Mouse (Mus musculus): ENCODE measurements around the gene Cenpn. TPM values are rescaled to one million over a fixed set of nuclear protein-coding genes. Genes with fewer than 3 reads are reported as not detected.
A peak's percentile ranks its signal among the peaks of the same experiment; 100 is the strongest.

Cenpn gene
- 10 to 100 TPM; 16.8 to 18.7 TPM for total RNA-seq (2021)
- long read RNA-seq, experiment 1, transcript Cenpn-201 (12 exons, 1,768 nt): major isoform, 6 of 7 reads
- long read RNA-seq, experiment 1, partial matches to known transcripts: 1 of 7 reads
- long read RNA-seq, experiment 1, other reads (novel, unspliced or antisense): 0 of 7 reads
- long read RNA-seq, experiment 2, transcript Cenpn-201 (12 exons, 1,768 nt): major isoform, 13 of 25 reads
- long read RNA-seq, experiment 2, partial matches to known transcripts: 4 of 25 reads
- long read RNA-seq, experiment 2, other reads (novel, unspliced or antisense): 8 of 25 reads

DNA sequence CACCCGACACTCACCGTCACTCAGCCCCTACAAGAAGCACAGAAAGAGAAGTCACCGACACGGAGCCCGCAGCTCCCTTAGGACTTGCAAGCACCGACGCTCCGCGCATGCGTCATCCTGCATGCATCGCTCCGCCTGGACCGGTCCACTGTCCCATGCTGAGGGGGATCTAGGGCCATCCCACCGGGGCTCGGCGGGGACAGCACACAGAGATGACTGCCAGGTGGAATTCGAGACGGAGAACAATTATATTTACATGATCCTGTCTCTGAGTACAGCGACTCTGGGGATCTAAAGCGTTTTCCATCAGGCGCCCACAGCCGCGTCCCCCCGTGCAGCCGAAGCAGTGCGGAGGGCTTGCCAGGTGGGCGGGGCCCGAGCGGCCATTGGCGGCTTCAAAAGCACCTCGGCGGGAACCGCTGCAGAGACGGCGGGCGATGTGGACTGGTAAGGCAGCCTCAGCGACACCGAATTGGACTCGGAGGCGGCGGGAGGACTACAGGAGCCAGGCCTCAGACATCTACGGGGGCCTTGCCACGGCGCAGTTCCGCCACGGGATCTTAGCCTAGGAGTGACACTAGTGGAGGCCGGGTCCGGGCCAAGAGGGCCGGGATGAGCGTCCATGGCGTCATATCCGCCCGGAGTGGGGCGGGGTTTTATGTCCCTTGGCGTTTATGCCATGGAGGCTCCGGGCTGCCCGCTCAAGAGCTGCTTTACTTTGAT lies at the start of gene Cenpn, which contains the start of gene Cmc2:
Gene Cenpn (plus strand): TSS at position 394 of the 723 bp plus-strand sequence.
Gene Cmc2 (minus strand): TSS at position 119 of the 723 bp plus-strand sequence.
- peak; percentile 77 to 86 for DNase-seq (ENCODE audit: low spot score in 2 of 2)

DNA sequence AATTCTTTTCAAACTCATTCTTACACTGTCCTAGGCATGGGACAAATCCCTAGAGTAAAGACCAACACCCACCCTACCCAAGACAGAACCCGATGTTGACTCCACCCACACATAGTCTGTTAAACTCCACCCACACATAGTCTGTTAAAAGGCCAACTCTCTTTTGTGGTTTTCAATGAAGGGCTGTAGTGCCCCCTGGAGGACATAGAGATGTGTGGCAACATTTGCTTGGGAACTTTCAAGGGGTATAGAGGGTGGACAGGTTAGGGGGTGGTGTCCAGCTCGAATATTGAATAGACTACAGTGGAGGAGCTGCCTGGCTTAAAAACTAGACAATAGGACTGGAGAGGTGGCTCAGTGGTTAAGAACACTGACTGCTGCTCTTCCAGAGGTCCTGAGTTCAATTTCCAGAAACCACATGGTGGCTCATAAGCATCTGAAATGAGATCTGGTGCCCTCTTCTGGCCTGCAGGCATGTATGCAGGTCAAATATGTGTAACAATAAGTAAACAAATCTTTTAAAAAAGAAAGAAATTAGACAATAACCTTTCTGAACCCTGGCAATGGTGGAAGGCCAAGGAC lies 48.7 kb upstream of the Cenpn start:
- DNase-seq (ENCODE audit: low spot score in 2 of 2): no peak

DNA sequence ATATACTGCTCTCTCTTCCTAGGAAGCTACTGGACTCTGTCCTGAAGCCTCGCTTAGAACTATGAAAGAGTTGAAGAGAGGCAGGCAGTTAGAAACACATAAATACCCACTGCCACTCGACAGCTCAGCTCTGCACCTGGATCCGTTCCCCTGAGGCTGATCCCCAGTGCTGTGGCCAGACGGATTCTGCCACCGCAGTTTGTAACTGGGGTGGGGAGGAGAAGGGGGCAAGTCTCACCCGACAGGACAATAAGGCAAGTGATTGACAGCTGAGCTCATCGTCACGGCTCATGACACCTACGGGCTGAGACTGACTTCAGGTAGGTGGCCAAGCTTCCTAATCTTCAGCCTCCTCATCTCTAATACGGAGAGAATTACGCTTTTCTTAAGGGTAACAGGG lies 47.9 kb upstream of the Cenpn start:
- no peak for DNase-seq (ENCODE audit: low spot score in 2 of 2)

DNA sequence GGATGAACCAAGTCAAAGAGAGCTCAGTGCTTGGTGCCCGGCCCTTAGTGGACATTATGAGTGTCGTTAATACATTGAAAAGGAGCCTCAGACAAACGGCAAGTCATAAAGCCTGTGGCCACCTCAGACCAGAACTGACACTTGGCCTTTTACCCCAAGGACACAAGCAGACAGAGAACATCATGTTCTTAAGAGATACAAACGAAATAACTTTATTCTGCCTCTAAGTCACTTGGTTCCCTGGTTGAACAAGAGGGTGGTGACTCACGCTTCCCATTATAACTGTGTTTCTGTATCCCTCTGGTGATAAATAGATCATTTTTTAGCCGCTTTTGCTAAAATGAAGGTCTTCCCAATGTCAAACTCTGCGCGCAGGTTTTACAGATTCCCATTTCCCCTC lies 47.5 kb upstream of the Cenpn start:
- no peak for DNase-seq (ENCODE audit: low spot score in 2 of 2)

DNA sequence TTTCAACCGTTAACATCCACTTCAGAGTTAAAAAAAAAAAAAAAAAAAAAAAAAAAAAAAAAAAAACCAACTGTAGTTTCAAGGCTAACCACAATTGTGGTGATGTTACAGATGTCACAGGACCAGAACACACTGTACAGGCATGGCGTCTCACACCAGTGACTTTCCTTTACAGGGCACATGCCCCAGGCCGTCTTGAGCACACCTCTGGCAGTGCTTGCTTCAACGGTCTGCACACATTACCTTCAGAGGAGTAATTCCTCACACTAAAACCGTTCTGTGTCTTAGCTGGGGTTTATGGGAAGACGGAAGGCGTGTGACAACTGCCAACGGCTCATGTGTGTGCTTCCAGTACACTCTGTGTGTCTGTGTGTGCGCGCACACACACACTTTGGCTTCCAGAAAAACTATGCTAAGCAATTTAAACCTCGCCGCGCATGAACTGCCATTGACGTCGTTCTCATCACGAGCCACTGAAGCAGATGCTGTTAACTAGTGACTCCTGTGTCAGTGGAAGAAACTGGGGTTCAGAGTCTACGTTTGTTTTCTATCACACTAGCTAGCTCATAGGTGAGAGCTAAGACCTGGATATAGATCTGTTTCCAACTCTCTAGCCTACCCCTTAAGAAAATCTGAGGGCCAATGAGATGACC lies 45.6 kb upstream of the Cenpn start:
- DNase-seq (ENCODE audit: low spot score in 2 of 2): no peak

DNA sequence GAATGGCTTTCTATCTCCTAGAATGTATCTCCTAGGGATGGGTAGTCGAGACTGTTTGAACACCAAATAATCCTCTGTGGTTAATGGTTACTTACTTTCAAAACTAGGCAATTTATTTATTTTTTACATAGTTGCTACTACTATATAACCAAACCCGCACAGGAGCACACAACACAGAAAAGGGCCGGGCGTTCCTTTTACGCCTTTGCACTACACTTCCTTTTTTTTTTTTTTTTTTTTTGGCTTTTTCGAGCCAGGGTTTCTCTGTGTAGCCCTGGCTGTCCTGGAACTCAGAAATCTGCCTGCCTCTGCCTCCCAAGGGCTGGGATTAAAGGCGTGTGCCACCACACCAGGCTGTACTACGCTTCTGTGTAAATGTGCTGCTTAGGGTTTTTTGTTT lies 40.1 kb upstream of the Cenpn start:
- DNase-seq (ENCODE audit: low spot score in 2 of 2): no peak

DNA sequence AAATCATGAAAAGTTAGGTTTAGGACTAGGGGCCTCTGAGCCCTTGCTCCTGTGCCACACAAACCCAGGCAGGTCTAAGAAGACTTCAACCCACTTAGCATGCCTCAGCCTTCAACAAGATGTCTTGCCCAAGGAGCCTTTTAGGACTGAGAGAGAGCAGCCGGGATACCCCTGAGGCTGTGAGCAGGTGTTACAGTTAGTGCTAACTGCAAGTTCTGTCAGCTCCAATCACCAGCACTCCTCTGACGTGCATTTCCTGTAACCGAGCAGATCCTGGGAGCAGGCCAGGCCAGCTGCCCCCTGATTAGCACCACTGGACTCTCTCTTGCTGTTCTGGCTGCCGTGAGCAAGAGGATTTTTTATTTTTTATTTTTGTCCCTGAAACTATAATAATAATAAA lies 33.7 kb upstream of the Cenpn start:
- DNase-seq (ENCODE audit: low spot score in 2 of 2): no peak

DNA sequence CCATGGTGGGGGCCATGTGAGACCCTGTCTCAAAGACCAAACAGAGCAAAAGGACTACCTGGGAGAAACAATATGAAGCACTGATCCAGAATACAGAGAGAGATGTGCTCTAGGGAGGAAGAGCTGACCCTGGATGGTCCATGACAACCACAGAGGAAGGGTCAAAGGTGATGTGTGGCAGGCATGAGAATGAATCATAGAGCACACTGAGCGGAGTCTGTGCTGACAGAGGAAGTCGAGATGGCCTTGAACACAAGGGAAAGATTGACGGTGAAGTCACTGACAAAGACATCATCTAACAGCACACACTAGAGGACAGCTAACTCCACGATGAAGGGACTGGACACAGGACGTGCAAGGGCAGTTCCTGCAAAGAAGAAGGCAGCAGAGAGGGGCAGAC lies 30.1 kb upstream of the Cenpn start:
- no peak for DNase-seq (ENCODE audit: low spot score in 2 of 2)

DNA sequence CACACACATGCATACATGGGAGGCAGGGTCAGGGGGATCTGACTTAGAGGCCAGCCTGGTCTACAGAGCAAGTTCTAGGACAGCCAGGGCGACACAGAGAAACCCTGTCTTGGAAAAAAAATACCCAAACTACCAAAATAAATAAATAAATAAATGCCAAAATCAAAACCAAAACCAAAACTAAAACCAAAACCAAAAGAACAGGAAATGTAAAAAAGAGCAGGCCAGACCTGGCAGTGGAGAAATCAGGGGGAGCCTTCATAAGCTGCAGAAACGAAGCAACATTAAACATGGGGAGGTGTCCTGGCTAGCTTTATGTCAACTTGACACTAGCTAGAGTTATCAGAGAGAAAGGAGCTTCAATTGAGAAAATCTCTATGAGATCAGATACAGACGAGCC lies 29.4 kb upstream of the Cenpn start:
- no peak for DNase-seq (ENCODE audit: low spot score in 2 of 2)

DNA sequence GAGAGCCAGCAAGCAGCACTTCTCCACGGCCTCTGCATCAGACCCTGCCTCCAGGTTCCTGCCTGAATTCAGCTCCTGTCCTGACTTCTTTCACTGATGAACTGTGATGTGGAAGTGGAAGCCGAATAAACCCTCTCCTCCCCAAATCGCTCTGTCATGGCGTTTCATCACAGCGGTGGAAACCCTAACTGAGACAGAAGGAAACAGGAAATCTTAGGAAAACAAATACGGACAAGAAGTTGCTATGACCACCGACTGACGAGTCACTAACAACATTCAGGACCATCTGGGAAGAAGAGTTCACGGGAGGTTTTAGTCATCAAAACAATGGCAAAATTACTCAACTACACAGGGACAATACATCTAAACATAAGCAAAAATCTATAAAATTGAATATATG lies 28.9 kb upstream of the Cenpn start:
- DNase-seq (ENCODE audit: low spot score in 2 of 2): no peak

DNA sequence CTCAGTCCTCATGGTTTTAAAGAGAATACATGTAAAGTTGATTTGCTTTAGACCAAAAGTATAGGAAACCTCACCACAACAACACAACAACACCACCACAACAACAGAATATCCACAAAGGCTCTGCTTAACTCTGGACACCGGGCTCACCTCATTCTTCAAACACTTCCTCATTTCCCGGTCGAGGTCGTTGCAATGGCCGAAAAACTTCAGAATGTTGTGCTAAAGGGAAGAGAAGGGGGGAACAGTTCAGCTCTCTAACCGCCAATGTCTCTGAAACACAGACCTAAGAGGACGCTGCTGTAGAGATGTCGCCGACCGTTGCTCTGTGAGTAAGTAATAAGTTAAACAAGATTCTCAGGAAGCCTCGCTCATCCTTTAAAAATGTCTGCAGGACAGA lies 27.6 kb upstream of the Cenpn start:
- no peak for DNase-seq (ENCODE audit: low spot score in 2 of 2)

DNA sequence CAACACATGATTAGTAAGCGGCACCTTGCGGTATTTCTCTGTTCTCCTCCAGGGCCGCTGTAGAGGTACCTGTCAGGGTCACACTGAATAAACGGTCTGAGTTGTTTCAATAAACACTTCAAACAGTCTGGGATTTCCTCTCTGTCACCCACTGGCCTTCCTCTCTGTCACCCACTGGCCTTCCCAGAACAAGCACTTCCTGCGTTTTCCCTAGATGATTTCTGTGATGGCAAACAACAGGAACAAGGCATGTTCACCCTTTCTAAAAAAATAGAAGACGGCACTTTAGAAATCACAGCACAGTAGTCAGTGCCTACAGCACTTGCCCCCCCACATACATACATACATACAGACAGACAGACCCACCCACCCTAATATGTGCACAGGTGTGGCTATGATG lies 26.0 kb upstream of the Cenpn start:
- no peak for DNase-seq (ENCODE audit: low spot score in 2 of 2)

DNA sequence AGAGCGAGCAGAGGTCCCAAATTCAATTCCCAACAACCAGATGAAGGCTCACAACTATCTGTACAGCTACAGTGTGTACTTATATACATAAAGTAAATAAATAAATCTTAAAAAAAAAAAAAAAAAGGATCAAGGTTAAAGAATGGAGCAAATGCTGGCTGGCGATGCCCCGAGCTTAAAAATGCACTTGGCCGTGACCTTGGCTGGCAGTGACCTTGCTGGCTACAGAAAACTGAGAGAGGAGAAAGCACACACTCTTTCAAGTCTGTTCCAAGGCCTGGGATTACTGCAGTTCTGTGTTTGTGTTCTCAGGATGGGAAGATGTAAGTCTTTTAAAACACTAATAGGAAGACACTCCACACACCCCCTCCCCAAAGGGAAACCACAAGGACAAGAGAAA lies 16.8 kb upstream of the Cenpn start:
- no peak for DNase-seq (ENCODE audit: low spot score in 2 of 2)

DNA sequence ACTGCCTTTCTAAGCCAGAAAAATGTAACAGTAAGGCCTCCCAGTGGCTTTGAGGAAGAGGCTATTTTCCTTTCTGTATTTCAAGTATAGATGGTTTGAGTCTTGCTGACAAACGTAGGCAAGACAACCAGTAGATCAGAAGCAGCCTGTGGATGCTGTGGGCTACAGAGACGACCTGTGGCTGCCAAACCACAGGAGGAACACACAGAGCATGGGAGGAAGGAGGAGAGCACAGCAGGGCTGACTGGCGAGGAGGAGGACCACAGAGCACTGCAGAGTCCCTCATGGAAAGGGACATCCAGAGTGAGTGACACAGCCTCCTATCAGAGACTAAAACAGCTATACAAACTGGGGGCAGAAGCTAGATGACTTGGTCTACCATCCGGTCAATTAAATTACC lies 16.3 kb upstream of the Cenpn start:
- DNase-seq (ENCODE audit: low spot score in 2 of 2): no peak

DNA sequence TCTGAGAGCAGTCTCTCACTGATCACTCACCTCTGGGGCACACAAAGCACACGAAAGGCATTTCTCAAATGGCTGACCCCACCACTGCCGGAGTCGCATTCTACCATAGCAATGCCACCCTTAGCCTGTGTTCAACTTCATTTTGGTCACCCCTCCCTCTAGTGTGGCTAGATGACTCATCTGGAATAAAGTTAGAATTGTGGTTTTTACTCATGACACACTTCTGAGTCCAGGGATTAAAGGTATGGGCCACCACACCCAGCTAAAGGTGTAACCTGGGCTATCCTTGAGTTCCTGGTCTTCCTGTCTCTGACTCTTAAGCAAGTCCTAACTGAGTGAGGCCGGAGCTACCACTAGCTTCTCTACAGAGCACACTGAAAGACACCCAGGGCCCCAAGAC lies 15.7 kb upstream of the Cenpn start:
- DNase-seq (ENCODE audit: low spot score in 2 of 2): no peak

DNA sequence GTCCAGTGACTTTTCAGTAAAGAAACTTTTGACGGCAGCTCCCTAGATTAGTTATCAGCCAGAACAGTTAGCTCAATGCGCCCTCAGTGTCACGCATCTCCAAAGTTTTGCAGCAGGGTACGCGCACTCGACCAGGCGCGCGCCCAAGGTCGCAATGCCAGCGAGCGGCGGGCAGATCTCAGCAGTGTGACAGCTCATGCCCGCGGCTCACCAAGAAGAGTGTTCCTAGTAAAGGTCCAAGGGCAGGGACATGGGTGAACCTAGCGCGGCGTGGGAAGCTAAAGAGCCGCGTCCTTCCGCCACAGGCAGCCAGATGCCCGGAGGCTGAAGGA lies 559 bp upstream of the Cenpn start:
- DNase-seq (ENCODE audit: low spot score in 2 of 2): peak; percentile 32 to 57

DNA sequence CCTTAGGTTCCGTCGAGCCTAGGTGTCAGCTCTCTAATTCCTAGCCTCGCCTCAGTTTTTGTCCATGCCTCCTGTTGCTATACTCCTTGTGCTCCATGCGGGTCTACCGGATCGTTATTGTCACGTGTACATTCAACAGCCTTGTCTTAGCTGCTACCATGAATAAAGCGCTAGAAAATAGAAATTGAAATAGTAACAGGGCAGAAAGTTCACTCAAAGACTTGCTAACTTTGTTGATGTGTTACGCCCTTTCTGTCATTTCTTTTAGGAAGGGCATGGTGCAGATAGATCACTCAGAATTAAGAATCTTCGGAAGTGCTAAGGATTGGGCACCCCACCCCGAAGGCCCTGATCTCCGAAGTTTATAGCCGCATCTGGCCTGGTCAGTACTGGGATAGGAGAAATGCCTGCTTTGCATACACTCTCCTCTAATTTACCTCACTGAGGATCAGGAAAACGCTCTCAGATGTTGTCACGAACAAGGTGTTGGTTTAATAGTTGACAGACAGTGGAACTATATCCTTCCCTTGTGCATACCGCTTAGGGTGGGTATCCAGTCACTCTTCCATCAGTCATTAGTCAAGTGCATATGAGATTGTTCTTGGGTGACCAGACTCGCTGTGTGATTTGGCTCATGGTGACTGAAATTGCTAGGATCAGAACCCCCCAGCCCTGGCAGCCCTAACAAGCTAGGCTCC lies 679 bp downstream of the Cenpn start:
- DNase-seq (ENCODE audit: low spot score in 2 of 2): no peak

DNA sequence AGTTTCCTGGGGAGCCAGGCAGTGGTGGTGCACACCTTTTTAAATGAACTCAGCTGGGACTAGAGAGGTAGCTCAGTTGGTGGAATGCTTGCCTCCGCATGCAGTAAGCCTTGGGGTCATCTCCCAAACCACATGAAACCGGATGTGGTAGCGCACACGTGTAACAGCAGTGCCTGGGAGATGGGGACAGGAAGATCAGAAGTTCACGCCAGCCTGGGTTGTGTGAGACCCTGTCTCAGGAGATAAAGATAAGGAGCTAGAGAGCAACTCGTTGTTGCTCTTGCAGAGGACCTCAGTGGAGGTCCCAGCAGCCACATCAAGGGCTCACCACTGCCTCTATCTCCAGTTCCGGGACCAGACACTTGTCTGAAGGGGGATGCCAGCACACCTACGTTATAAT lies 2.0 kb downstream of the Cenpn start:
- no peak for DNase-seq (ENCODE audit: low spot score in 2 of 2)

DNA sequence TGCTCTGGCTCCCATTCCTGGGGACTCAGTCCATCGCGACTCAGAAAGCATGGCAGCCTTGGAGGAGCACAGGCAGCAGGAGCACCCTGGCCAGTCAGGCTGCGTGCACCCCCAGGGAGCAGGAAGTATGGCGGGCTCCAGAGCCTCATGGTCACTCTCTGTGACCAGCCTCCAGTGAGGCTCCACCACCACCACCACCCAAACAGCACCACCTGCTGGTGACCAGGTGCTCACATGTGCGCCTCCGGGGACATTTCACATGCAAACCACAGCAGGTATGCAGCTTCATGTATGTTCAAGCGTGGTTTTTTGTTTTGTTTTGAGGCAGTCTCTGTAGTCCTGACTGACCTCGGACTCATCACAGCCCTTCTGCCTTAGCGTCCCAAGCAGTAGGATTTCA lies 6.3 kb downstream of the Cenpn start:
- no peak for DNase-seq (ENCODE audit: low spot score in 2 of 2)

DNA sequence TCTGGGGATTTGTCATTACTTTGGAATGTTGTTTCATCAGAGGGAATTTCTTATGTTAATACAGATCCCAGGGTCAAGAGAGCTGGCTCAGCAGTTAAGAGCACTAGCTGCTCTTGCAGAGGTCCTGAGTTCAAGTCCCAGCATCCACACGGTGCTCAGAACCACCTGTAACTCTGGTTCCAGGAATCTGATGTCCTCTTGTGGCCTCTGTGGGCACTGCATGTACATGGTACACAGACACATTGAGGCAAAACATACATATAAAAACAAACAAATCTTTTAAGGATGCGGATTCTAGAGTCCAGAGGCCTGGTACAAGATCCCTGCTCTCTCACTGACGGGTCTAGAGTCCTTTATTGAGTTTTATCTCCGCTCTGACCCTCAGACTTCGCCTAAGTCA lies 7.1 kb downstream of the Cenpn start:
- DNase-seq (ENCODE audit: low spot score in 2 of 2): no peak

DNA sequence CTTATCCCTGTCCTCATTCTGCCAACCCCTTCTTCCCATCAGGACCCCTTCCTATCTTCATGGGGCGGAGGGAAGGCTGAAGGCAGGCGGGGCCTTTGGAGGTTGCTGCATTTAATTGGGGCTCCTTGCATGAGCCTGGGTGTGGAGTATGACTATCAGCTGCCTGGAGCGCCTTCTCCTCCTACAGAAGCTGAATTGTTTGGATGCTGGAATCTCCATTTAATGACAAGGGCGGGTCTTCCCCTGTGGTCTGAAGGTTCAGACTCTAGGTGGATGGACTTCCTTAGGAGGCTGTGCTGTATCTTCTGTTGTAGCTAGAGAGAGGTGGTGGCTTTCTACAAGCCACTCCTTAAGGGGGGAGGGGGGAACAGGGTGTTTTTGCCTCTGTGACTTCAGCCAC lies 13.4 kb downstream of the Cenpn start:
- DNase-seq (ENCODE audit: low spot score in 2 of 2): no peak

DNA sequence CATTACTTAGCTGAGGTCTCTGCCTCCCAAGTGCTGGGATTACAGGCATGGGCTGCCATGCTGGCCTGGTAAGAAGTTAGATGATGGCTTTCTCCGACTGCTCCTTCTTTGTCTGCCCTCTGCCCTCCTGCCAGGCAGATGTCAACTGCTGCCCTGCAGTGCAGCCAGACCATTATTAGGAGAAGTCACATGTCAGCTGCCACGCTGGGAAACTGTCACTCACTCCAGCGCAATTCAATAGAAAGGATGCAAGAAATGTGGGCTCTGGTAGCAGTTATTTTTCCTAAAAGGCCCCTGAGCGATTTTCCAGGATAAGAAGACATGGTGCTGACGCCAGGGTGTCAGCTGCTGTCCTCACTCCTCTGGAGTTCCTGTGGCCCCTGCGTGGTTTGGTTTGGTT lies 14.0 kb downstream of the Cenpn start:
- no peak for DNase-seq (ENCODE audit: low spot score in 2 of 2)

All from adrenal gland, postnatal 4 days (tissue).